In genomic region chr2:57657409-57657808, GRCm38 (mm10) we compare ENCODE assay signal across 20 mouse cellular contexts.
DNase-seq lines count a peak whose midpoint lies in the region; ATAC-seq and TF ChIP-seq lines count a peak whose summit lies in the region.
"Had no signal": no experiment of that assay in that cellular context is flagged by ENCODE, and none has a peak within 500 bp of the region (broad histone marks: within the 10 kb centered on the region; RNA-seq: fewer than 3 reads in every experiment).

No protein-coding gene starts in this region.

- H3K36me3 ChIP-seq in thymus, adult 2 months (ENCODE audit: control insufficient read depth, insufficient read depth, low read length), result no peaks in the 10 kb centered on the region
- H3K36me3 ChIP-seq: embryonic facial prominence, embryonic 12.5 days; heart, embryonic 13.5 days; intestine, embryonic 15.5 days had no signal

- H3K27ac ChIP-seq in thymus, adult 2 months (ENCODE audit: control insufficient read depth, insufficient read depth, low read length), result no peak overlapping the region
- H3K27ac ChIP-seq: embryonic facial prominence, embryonic 12.5 days; gastrocnemius, adult 2 months; heart, embryonic 13.5 days; intestine, embryonic 15.5 days had no signal

- WGBS in thymus, adult 2 months, result 95% methylated on average over 4 of the region's 4 CpGs

- intact Hi-C loops in left cerebral cortex, postnatal 4 days (cut with DNase I), result no loop called here

- TF ChIP-seq POLR2A in thymus, adult 2 months (IDR thresholded peaks at IDR 0.05; ENCODE audit: control insufficient read depth, extremely low read depth, insufficient read depth, low read length, poor library complexity), result no peak

- no peak for ATAC-seq in CD4-positive, CD25-positive, alpha-beta regulatory T cell, adult 4 months
- ATAC-seq: forebrain, embryonic 16.5 days; intestine, embryonic 15.5 days had no signal

- H3K4me3 ChIP-seq in thymus, adult 2 months (ENCODE audit: control insufficient read depth, insufficient read depth, low read length), result no peak overlapping the region
- H3K4me3 ChIP-seq: embryonic facial prominence, embryonic 12.5 days; gastrocnemius, adult 2 months; heart, embryonic 13.5 days; intestine, embryonic 15.5 days had no signal

- H3K27me3 ChIP-seq in thymus, adult 2 months (ENCODE audit: control insufficient read depth, insufficient read depth, low read length), result no peaks in the 10 kb centered on the region
- H3K27me3 ChIP-seq: embryonic facial prominence, embryonic 12.5 days; heart, embryonic 13.5 days; intestine, embryonic 15.5 days had no signal

- H3K4me1 ChIP-seq in thymus, adult 2 months (replicated peaks; ENCODE audit: control insufficient read depth, insufficient read depth, low read length), result no peaks in the 10 kb centered on the region
- H3K4me1 ChIP-seq: embryonic facial prominence, embryonic 12.5 days; heart, embryonic 13.5 days; intestine, embryonic 15.5 days had no signal

- peak; percentile 0 for DNase-seq in left cerebral cortex, adult 11 months (ENCODE audit: low spot score)
- no peak for DNase-seq in left cerebral cortex, postnatal 4 days
- peak; percentile 4 to 6 for DNase-seq in frontal cortex, postnatal 14 days (ENCODE audit: low spot score in 2 of 2)
- DNase-seq in right cerebral cortex, adult 2 months (ENCODE audit: low spot score in 2 of 2), result peak; percentile 7 to 9
- peak; percentile 4 for DNase-seq in right cerebral cortex, postnatal 4 days
- DNase-seq in cerebellum, adult 8-10 months, result no peak
- DNase-seq in thymus, adult 2 months, result no peak
- DNase-seq: adrenal gland, adult 2 months; adrenal gland, postnatal 25 days; cerebellum, adult 9-10 months; cerebellum, postnatal 25 days; gastrocnemius, adult 2 months; gastrocnemius, postnatal 25 days; heart, adult 11 months; heart, postnatal 36 days had no signal

- no peak for TF ChIP-seq CTCF in thymus, adult 2 months (IDR thresholded peaks at IDR 0.05; ENCODE audit: borderline replicate concordance, control insufficient read depth, extremely low read depth, insufficient read depth, low read length, poor library complexity)

Comparison
In these comparisons a context has a peak if more than half of its experiments do, and no peak if none do; other contexts are left out.
1. DNase-seq: peak in left cerebral cortex, adult 11 months (single experiment), frontal cortex, postnatal 14 days (2 of 2), right cerebral cortex, adult 2 months (2 of 2) and right cerebral cortex, postnatal 4 days (single experiment); none in left cerebral cortex, postnatal 4 days (single experiment), cerebellum, adult 8-10 months (single experiment) and thymus, adult 2 months (single experiment).